Mouse (Mus musculus): ENCODE measurements around the gene Zfp423.

- TF ChIP-seq CTCF (IDR thresholded peaks at IDR 0.05 in 2 of 3, conservative IDR thresholded peaks at IDR 0.05 in 1 of 3; ENCODE audit: control insufficient read depth in 1 of 3, insufficient read depth in 1 of 3, low read depth in 2 of 3, low read length in 3 of 3, poor library complexity in 1 of 3, severe bottlenecking in 1 of 3) (no peak), POLR2A (IDR thresholded peaks at IDR 0.05; ENCODE audit: control insufficient read depth in 1 of 2, insufficient read depth in 1 of 2, low read depth in 1 of 2, low read length in 2 of 2, poor library complexity in 1 of 2) (no peak)
Measured at GRCm38 (mm10) chr8:87660029-87660915, 299.1 kb downstream of the Zfp423 start.
